Comparison of ENCODE assay signal across 8 mouse cellular contexts in the genomic region with DNA sequence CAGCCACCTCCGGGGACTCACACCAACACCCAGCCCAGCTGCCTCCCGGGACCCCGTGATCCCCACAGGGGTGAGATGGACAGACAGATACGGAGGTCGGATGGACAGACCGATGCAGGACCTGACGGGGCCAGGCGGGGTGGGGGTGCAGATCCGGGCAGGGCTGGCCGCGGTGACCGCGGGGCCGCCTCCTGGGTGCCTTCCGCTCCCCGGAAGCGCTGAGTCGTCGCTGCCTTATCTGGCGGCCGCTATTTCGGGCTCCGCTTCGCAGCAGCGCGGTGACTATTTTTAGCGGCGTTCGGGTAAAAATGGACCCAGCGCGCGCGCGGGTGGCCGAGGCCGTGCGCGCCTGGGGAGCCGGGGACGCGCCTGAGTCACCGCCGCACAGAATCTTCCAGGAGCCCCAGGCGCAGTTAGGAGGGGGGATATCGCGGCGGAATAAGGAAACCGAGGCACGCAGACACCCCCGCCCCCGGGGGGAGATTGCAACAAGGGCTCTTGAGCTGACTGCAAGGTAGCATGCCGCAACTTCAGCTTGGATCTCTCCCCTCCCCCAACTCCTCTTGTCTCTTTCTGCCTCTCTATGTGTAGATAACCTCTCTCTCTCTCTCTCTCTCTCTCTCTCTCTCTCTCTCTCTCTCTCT. TPM values are rescaled to one million over a fixed set of nuclear protein-coding genes. Genes with fewer than 3 reads are reported as not detected.
DNase-seq lines count a peak whose midpoint lies in the region; ATAC-seq and TF ChIP-seq lines count a peak whose summit lies in the region.

No protein-coding gene starts in this region.

- H3K4me3 ChIP-seq in MEL (ENCODE audit: control insufficient read depth in 1 of 2, insufficient read depth in 1 of 2, low read depth in 2 of 2, low read length in 2 of 2), result peak overlapping the region; percentile 41 to 66
- peak overlapping the region; percentile 61 for H3K4me3 ChIP-seq in hindbrain, embryonic 11.5 days (ENCODE audit: low read depth, low read length)
- H3K4me3 ChIP-seq in lung, embryonic 16.5 days (ENCODE audit: low read length), result peak overlapping the region; percentile 65

- TF ChIP-seq POLR2A in MEL (IDR thresholded peaks at IDR 0.05; ENCODE audit: control insufficient read depth in 1 of 2, insufficient read depth in 1 of 2, low read depth in 1 of 2, low read length in 2 of 2, poor library complexity in 1 of 2), result no peak

- H3K36me3 ChIP-seq in MEL (ENCODE audit: control insufficient read depth in 1 of 2, insufficient read depth in 2 of 2, low read length in 2 of 2), result peaks cover 0 to 7% of the 10 kb centered on the region in 2 experiments; a peak in 2 of 4 replicates
- H3K36me3 ChIP-seq in hindbrain, embryonic 11.5 days (ENCODE audit: control insufficient read depth, insufficient read depth, low read length), result no peaks in the 10 kb centered on the region
- no peaks in the 10 kb centered on the region for H3K36me3 ChIP-seq in lung, embryonic 16.5 days (ENCODE audit: control insufficient read depth, insufficient read depth, low read length)

- TF ChIP-seq CTCF in MEL (IDR thresholded peaks at IDR 0.05 in 2 of 3, conservative IDR thresholded peaks at IDR 0.05 in 1 of 3; ENCODE audit: control insufficient read depth in 1 of 3, insufficient read depth in 1 of 3, low read depth in 2 of 3, low read length in 3 of 3, poor library complexity in 1 of 3, severe bottlenecking in 1 of 3), result no peak

- WGBS in hindbrain, embryonic 11.5 days, result 1% methylated on average over 52 of the region's 52 CpGs
- under 1% methylated on average over 52 of the region's 52 CpGs for WGBS in lung, embryonic 16.5 days

- peak; percentile 41; the same call in 1 of the 2 replicates for ATAC-seq in hindbrain, embryonic 11.5 days (ENCODE audit: low FRiP score)
- ATAC-seq in lung, embryonic 16.5 days (ENCODE audit: low read depth), result peak; percentile 77

- H3K27me3 ChIP-seq in MEL (ENCODE audit: control insufficient read depth in 1 of 2, insufficient read depth in 2 of 2, low read length in 2 of 2), result no peaks in the 10 kb centered on the region; a peak in 1 of 4 replicates
- no peaks in the 10 kb centered on the region for H3K27me3 ChIP-seq in hindbrain, embryonic 11.5 days (ENCODE audit: control insufficient read depth, insufficient read depth, low read length)
- no peaks in the 10 kb centered on the region for H3K27me3 ChIP-seq in lung, embryonic 16.5 days (ENCODE audit: control insufficient read depth, insufficient read depth, low read depth, low read length)

- H3K4me1 ChIP-seq in MEL (ENCODE audit: control insufficient read depth in 1 of 2, insufficient read depth in 2 of 2, low read length in 2 of 2), result peaks cover 4 to 10% of the 10 kb centered on the region in 2 experiments
- no peaks in the 10 kb centered on the region for H3K4me1 ChIP-seq in hindbrain, embryonic 11.5 days (replicated peaks; ENCODE audit: control insufficient read depth, insufficient read depth, low read length)
- no peaks in the 10 kb centered on the region; the same call in 1 of the 2 replicates for H3K4me1 ChIP-seq in lung, embryonic 16.5 days (replicated peaks; ENCODE audit: control insufficient read depth, insufficient read depth, low read length)

- peak overlapping the region; percentile 73 for H3K9ac ChIP-seq in MEL (ENCODE audit: control insufficient read depth, low read depth, low read length, poor library complexity, severe bottlenecking)
- peak overlapping the region; percentile 84 for H3K9ac ChIP-seq in hindbrain, embryonic 11.5 days (ENCODE audit: low read depth, low read length)
- H3K9ac ChIP-seq in lung, embryonic 16.5 days (ENCODE audit: low read length), result peak overlapping the region; percentile 75

- no peaks in the 10 kb centered on the region for H3K79me2 ChIP-seq in MEL (ENCODE audit: control insufficient read depth, insufficient read depth, low read length, poor library complexity)

- DNase-seq in MEL (ENCODE audit: low read depth, low spot score), result peak; percentile 78
- DNase-seq in cerebellum, adult 9-10 months, result peak; percentile 77
- DNase-seq in frontal cortex, postnatal 10 days (ENCODE audit: low spot score in 2 of 2), result peak; percentile 64 to 80
- peak; percentile 77 for DNase-seq in hindbrain, embryonic 11.5 days (ENCODE audit: low spot score)
- peak; percentile 76 to 77 for DNase-seq in layer of hippocampus, postnatal 14 days (ENCODE audit: low spot score in 2 of 2)
- peak; percentile 74 for DNase-seq in retina, adult 2 months (ENCODE audit: low read depth, low spot score)
- DNase-seq in thymus, postnatal 14 days, result peak; percentile 59

- H3K9me3 ChIP-seq in MEL (replicated peaks; ENCODE audit: insufficient read depth, low read length), result no peaks in the 10 kb centered on the region
- H3K9me3 ChIP-seq in hindbrain, embryonic 11.5 days (ENCODE audit: control insufficient read depth, low read length), result no peaks in the 10 kb centered on the region
- no peaks in the 10 kb centered on the region for H3K9me3 ChIP-seq in lung, embryonic 16.5 days (ENCODE audit: control insufficient read depth, low read length)

- H3K27ac ChIP-seq in MEL (ENCODE audit: control insufficient read depth, low read depth, low read length), result peak overlapping the region; percentile 36
- peak overlapping the region; percentile 31 for H3K27ac ChIP-seq in hindbrain, embryonic 11.5 days (ENCODE audit: low read depth, low read length)
- peak overlapping the region; percentile 51; the same call in 1 of the 2 replicates for H3K27ac ChIP-seq in lung, embryonic 16.5 days (ENCODE audit: low read length)

- no peak for TF ChIP-seq RAD21 in MEL (IDR thresholded peaks at IDR 0.05; ENCODE audit: low read depth, low read length)

- peak overlapping the region; percentile 93 for H3K4me2 ChIP-seq in hindbrain, embryonic 11.5 days (replicated peaks; ENCODE audit: low read depth, low read length)
- peak overlapping the region; percentile 83 for H3K4me2 ChIP-seq in lung, embryonic 16.5 days (ENCODE audit: low read depth, low read length)

- peak in 1 of 2 experiments; percentile 57; a peak in 2 of 4 replicates for TF ChIP-seq EP300 in MEL (IDR thresholded peaks at IDR 0.05; ENCODE audit: low read depth in 1 of 2, low read length in 2 of 2)

TF ChIP-seq in MEL, 35 proteins besides CTCF, POLR2A, EP300 and RAD21 (continues in another document):
- TF ChIP-seq ELF1 (IDR thresholded peaks at IDR 0.05; ENCODE audit: low read depth, low read length) (peak; percentile 49), NELFE (IDR thresholded peaks at IDR 0.05; ENCODE audit: low read depth, low read length) (no peak), BHLHE40 (IDR thresholded peaks at IDR 0.05; ENCODE audit: borderline replicate concordance, low read depth, low read length) (0 out of 2 replicates have a peak, but pooled peaks have one; percentile 23), TCF12 (IDR thresholded peaks at IDR 0.05; ENCODE audit: low read depth, low read length) (0 out of 2 replicates have a peak, but pooled peaks have one; percentile 4), MEF2A (IDR thresholded peaks at IDR 0.05; ENCODE audit: extremely low read depth, insufficient replicate concordance, low read depth, low read length, poor library complexity, severe bottlenecking) (peak; percentile 100), TBP (IDR thresholded peaks at IDR 0.05; ENCODE audit: low read depth, low read length) (no peak), USF1 (IDR thresholded peaks at IDR 0.05; ENCODE audit: low read depth, low read length) (no peak), JUND (IDR thresholded peaks at IDR 0.05; ENCODE audit: low read depth, low read length) (peak; percentile 84; the same call in 1 of the 2 replicates), CHD2 (IDR thresholded peaks at IDR 0.05; ENCODE audit: low read length) (no peak), SMC3 (IDR thresholded peaks at IDR 0.05; ENCODE audit: low read depth, low read length) (no peak)

RNA-seq across cellular contexts. Expression of gene Ercc1, which starts 11.7 kb away (rescaled TPM):
- total RNA-seq in MEL (2012; rRNA removed), result 22.2 and 25.9 TPM in 2 replicates
- 10 to 100 TPM in 1 of 2 experiments, not detected in 1; 37.5 TPM for polyA plus RNA-seq in MEL (2012; ENCODE audit: insufficient read depth in 1 of 2, insufficient read length in 2 of 2, low read depth in 1 of 2, low replicate concordance in 2 of 2, missing spikeins in 1 of 2)
- 108 and 112 TPM in 2 replicates for polyA plus RNA-seq in hindbrain, embryonic 11.5 days (2014; fragmentation: Nextera tagmentation; extraction: Ambion mirVana)
- 10 to 100 TPM; 38.3 to 44.7 TPM for total RNA-seq in layer of hippocampus, postnatal 14 days (2021)
- 79.9 and 82.5 TPM in 2 replicates for polyA plus RNA-seq in lung, embryonic 16.5 days (2015; fragmentation: Nextera tagmentation; extraction: Ambion mirVana)

RNA-seq across cellular contexts. Expression of gene Fosb, which starts 23.0 kb away (rescaled TPM):
- 0.04 and 0.10 TPM in 2 replicates for total RNA-seq in MEL (2012; rRNA removed)
- polyA plus RNA-seq in MEL (2012; ENCODE audit: insufficient read depth in 1 of 2, insufficient read length in 2 of 2, low read depth in 1 of 2, low replicate concordance in 2 of 2, missing spikeins in 1 of 2), result under 1 TPM in 1 of 2 experiments, not detected in 1; 0.49 TPM
- not detected in 2 replicates for polyA plus RNA-seq in hindbrain, embryonic 11.5 days (2014; fragmentation: Nextera tagmentation; extraction: Ambion mirVana)
- 1 to 10 TPM; 6.1 to 6.5 TPM for total RNA-seq in layer of hippocampus, postnatal 14 days (2021)
- 0.20 and 0.31 TPM in 2 replicates for polyA plus RNA-seq in lung, embryonic 16.5 days (2015; fragmentation: Nextera tagmentation; extraction: Ambion mirVana)

RNA-seq across cellular contexts. Expression of gene Cd3eap, which starts 26.5 kb away (rescaled TPM):
- 26.2 and 43.9 TPM in 2 replicates for total RNA-seq in MEL (2012; rRNA removed)
- 10 to 100 TPM in 1 of 2 experiments, not detected in 1; 49.8 TPM for polyA plus RNA-seq in MEL (2012; ENCODE audit: insufficient read depth in 1 of 2, insufficient read length in 2 of 2, low read depth in 1 of 2, low replicate concordance in 2 of 2, missing spikeins in 1 of 2)
- 14.7 and 15.2 TPM in 2 replicates for polyA plus RNA-seq in hindbrain, embryonic 11.5 days (2014; fragmentation: Nextera tagmentation; extraction: Ambion mirVana)
- total RNA-seq in layer of hippocampus, postnatal 14 days (2021), result 10 to 100 TPM; 19.6 to 19.8 TPM
- polyA plus RNA-seq in lung, embryonic 16.5 days (2015; fragmentation: Nextera tagmentation; extraction: Ambion mirVana), result 17.2 and 17.3 TPM in 2 replicates

RNA-seq across cellular contexts. Expression of gene Ppp1r13l, which starts 26.7 kb away (rescaled TPM):
- 1.0 and 1.5 TPM in 2 replicates for total RNA-seq in MEL (2012; rRNA removed)
- 10 to 100 TPM in 1 of 2 experiments, not detected in 1; 15.9 TPM for polyA plus RNA-seq in MEL (2012; ENCODE audit: insufficient read depth in 1 of 2, insufficient read length in 2 of 2, low read depth in 1 of 2, low replicate concordance in 2 of 2, missing spikeins in 1 of 2)
- 3.2 and 5.0 TPM in 2 replicates for polyA plus RNA-seq in hindbrain, embryonic 11.5 days (2014; fragmentation: Nextera tagmentation; extraction: Ambion mirVana)
- total RNA-seq in layer of hippocampus, postnatal 14 days (2021), result 1 to 10 TPM; 4.5 to 6.7 TPM
- polyA plus RNA-seq in lung, embryonic 16.5 days (2015; fragmentation: Nextera tagmentation; extraction: Ambion mirVana), result 4.9 TPM in 2 replicates

RNA-seq across cellular contexts. Expression of gene Ercc2, which starts 49.0 kb away (rescaled TPM):
- 29.4 and 34.4 TPM in 2 replicates for total RNA-seq in MEL (2012; rRNA removed)
- 10 to 100 TPM in 1 of 2 experiments, not detected in 1; 44.5 TPM for polyA plus RNA-seq in MEL (2012; ENCODE audit: insufficient read depth in 1 of 2, insufficient read length in 2 of 2, low read depth in 1 of 2, low replicate concordance in 2 of 2, missing spikeins in 1 of 2)
- polyA plus RNA-seq in hindbrain, embryonic 11.5 days (2014; fragmentation: Nextera tagmentation; extraction: Ambion mirVana), result 7.7 and 8.7 TPM in 2 replicates
- total RNA-seq in layer of hippocampus, postnatal 14 days (2021), result 10 to 100 TPM; 28.2 to 34.7 TPM
- 15.9 and 17.4 TPM in 2 replicates for polyA plus RNA-seq in lung, embryonic 16.5 days (2015; fragmentation: Nextera tagmentation; extraction: Ambion mirVana)

Comparison
In these comparisons a context has a peak if more than half of its experiments do, and no peak if none do; other contexts are left out.
1. Peak in every context shown above with its lines: DNase-seq, ATAC-seq, H3K4me3 ChIP-seq and H3K27ac ChIP-seq.